Mouse (Mus musculus) duodenum, adult 2 months (tissue): ENCODE data around the gene Vmn1r27. TPM values are rescaled to one million over a fixed set of nuclear protein-coding genes. Genes with fewer than 3 reads are reported as not detected.

Experiments
- polyA plus RNA-seq: library from polyadenylated mRNA; depleted of rRNA; stranded (reverse); fragments of >200 nt; gene quantifications from 2 replicates; pipeline ENCODE4 v1.2.3, GENCODE M21; 2012; ENCODE audit warnings: low replicate concordance; rRNA removed

Gene Vmn1r27
- not detected in 2 replicates for polyA plus RNA-seq

GRCm38 (mm10) chr6:58218721-58219120, at the start of gene Vmn1r27:
Vmn1r27 (minus strand) TSS chr6:58218821.

GRCm38 (mm10) chr6:58261737-58262136, 43.1 kb upstream of the Vmn1r27 start, which contains the start of gene Vmn1r28:
Vmn1r28 (plus strand) TSS chr6:58262037.

Other genes starting within 250 kb of the Vmn1r27 start
- not detected in 2 replicates for gene Vmn1r25, start 238.0 kb downstream of the Vmn1r27 start, polyA plus RNA-seq
- gene Vmn1r26, start 203.7 kb downstream of the Vmn1r27 start, polyA plus RNA-seq: not detected in 2 replicates
- not detected in 2 replicates for gene Vmn1r28, start 43.2 kb upstream of the Vmn1r27 start, polyA plus RNA-seq
- gene Vmn1r29, start 82.7 kb upstream of the Vmn1r27 start, polyA plus RNA-seq: not detected in 2 replicates
- gene Vmn1r30, start 224.6 kb upstream of the Vmn1r27 start, polyA plus RNA-seq: not detected in 2 replicates